Mouse (Mus musculus): ENCODE results near the gene Plgrkt. TPM values are rescaled to one million over a fixed set of nuclear protein-coding genes. Genes with fewer than 3 reads are reported as not detected.

The Plgrkt gene
- polyA plus RNA-seq, 1 experiment from 2014 or later = 83.5 TPM

GRCm38 (mm10) chr19:29354895-29355877 is 12.0 kb downstream of the Plgrkt start:
- peaks cover 56% of the 10 kb centered on the region for H3K36me3 ChIP-seq (ENCODE audit: inconsistent target)
- H3K4me3 ChIP-seq (ENCODE audit: inconsistent target) = peak overlapping the region; percentile 15; the same call in 1 of the 2 replicates
- H3K79me2 ChIP-seq (ENCODE audit: inconsistent target) = peaks cover 5% of the 10 kb centered on the region; the same call in 1 of the 2 replicates
- 5% methylated on average over 19 of the region's 20 CpGs for WGBS (ENCODE audit: missing documents)
- peak overlapping the region; percentile 2; the same call in 1 of the 2 replicates for H3K27ac ChIP-seq

- Histone ChIP-seq H3K79me2 (ENCODE audit: inconsistent target) (no peaks in the 10 kb centered on the region), H3K4me3 (ENCODE audit: inconsistent target) (no peak overlapping the region), H3K36me3 (ENCODE audit: inconsistent target) (peaks cover 43% of the 10 kb centered on the region), H3K27ac (no peak overlapping the region)
- 96% methylated on average over 5 of the region's 5 CpGs for WGBS (ENCODE audit: missing documents)
Measured at GRCm38 (mm10) chr19:29350991-29351390, 16.2 kb downstream of the Plgrkt start.

GRCm38 (mm10) chr19:29345636-29346035 is 21.6 kb downstream of the Plgrkt start:
- WGBS (ENCODE audit: missing documents) = 93% methylated on average over 5 of the region's 6 CpGs
- H3K79me2 ChIP-seq (ENCODE audit: inconsistent target) = no peaks in the 10 kb centered on the region
- H3K36me3 ChIP-seq (ENCODE audit: inconsistent target) = peaks cover 15% of the 10 kb centered on the region

GRCm38 (mm10) chr19:29344868-29345267 is 22.3 kb downstream of the Plgrkt start:
- Histone ChIP-seq H3K79me2 (ENCODE audit: inconsistent target) (no peaks in the 10 kb centered on the region), H3K27ac (no peak overlapping the region), H3K36me3 (ENCODE audit: inconsistent target) (peaks cover 8% of the 10 kb centered on the region), H3K4me3 (ENCODE audit: inconsistent target) (no peak overlapping the region)

More at GRCm38 (mm10) chr19:29345636-29346035, 21.6 kb downstream of the Plgrkt start:
- Histone ChIP-seq H3K4me3 (ENCODE audit: inconsistent target) (no peak overlapping the region), H3K27ac (no peak overlapping the region)

GRCm38 (mm10) chr19:29342281-29342680 is 24.9 kb downstream of the Plgrkt start:
- 95% methylated on average over 6 of the region's 6 CpGs for WGBS (ENCODE audit: missing documents)
- Histone ChIP-seq H3K36me3 (ENCODE audit: inconsistent target) (no peaks in the 10 kb centered on the region), H3K4me3 (ENCODE audit: inconsistent target) (no peak overlapping the region), H3K27ac (no peak overlapping the region), H3K79me2 (ENCODE audit: inconsistent target) (no peaks in the 10 kb centered on the region)

GRCm38 (mm10) chr19:29341029-29341428 is 26.2 kb downstream of the Plgrkt start:
- 47% methylated on average over 4 of the region's 4 CpGs for WGBS (ENCODE audit: missing documents)
- no peaks in the 10 kb centered on the region for H3K36me3 ChIP-seq (ENCODE audit: inconsistent target)
- H3K27ac ChIP-seq = no peak overlapping the region
- no peak overlapping the region for H3K4me3 ChIP-seq (ENCODE audit: inconsistent target)
- no peaks in the 10 kb centered on the region for H3K79me2 ChIP-seq (ENCODE audit: inconsistent target)

GRCm38 (mm10) chr19:29336624-29337023 is 30.6 kb downstream of the Plgrkt start:
- no peak overlapping the region for H3K27ac ChIP-seq
- no peaks in the 10 kb centered on the region for H3K79me2 ChIP-seq (ENCODE audit: inconsistent target)
- WGBS (ENCODE audit: missing documents) = 100% methylated on average over 2 of the region's 2 CpGs
- H3K4me3 ChIP-seq (ENCODE audit: inconsistent target) = no peak overlapping the region
- no peaks in the 10 kb centered on the region for H3K36me3 ChIP-seq (ENCODE audit: inconsistent target)

- WGBS (ENCODE audit: missing documents) = 14% methylated on average over 23 of the region's 23 CpGs
- Histone ChIP-seq H3K4me3 (ENCODE audit: inconsistent target) (no peak within 1 kb of the TSS), H3K79me2 (ENCODE audit: inconsistent target) (no peaks in the 10 kb centered on the region), H3K27ac (no peak within 1 kb of the TSS), H3K36me3 (ENCODE audit: inconsistent target) (no peaks in the 10 kb centered on the region)
Measured at GRCm38 (mm10) chr19:29334068-29334745, 33.0 kb downstream of the Plgrkt start, which contains the start of gene Rln1. Gene Rln1 (minus strand): TSS chr19:29334670.

GRCm38 (mm10) chr19:29326822-29327552 is 40.2 kb downstream of the Plgrkt start:
- Histone ChIP-seq H3K79me2 (ENCODE audit: inconsistent target) (no peaks in the 10 kb centered on the region), H3K4me3 (ENCODE audit: inconsistent target) (no peak overlapping the region), H3K36me3 (ENCODE audit: inconsistent target) (no peaks in the 10 kb centered on the region), H3K27ac (no peak overlapping the region)
- 91% methylated on average over 13 of the region's 13 CpGs for WGBS (ENCODE audit: missing documents)

- WGBS (ENCODE audit: missing documents) = 93% methylated on average over 3 of the region's 4 CpGs
- no peaks in the 10 kb centered on the region for H3K36me3 ChIP-seq (ENCODE audit: inconsistent target)
- H3K79me2 ChIP-seq (ENCODE audit: inconsistent target) = no peaks in the 10 kb centered on the region
- no peak overlapping the region for H3K27ac ChIP-seq
- no peak overlapping the region for H3K4me3 ChIP-seq (ENCODE audit: inconsistent target)
Measured at GRCm38 (mm10) chr19:29326396-29326795, 40.8 kb downstream of the Plgrkt start.

GRCm38 (mm10) chr19:29325852-29326180 is 41.4 kb downstream of the Plgrkt start:
- no peak overlapping the region for H3K4me3 ChIP-seq (ENCODE audit: inconsistent target)
- H3K36me3 ChIP-seq (ENCODE audit: inconsistent target) = no peaks in the 10 kb centered on the region
- WGBS (ENCODE audit: missing documents) = 78% methylated on average over 9 of the region's 9 CpGs
- no peak overlapping the region for H3K27ac ChIP-seq
- H3K79me2 ChIP-seq (ENCODE audit: inconsistent target) = no peaks in the 10 kb centered on the region

GRCm38 (mm10) chr19:29325053-29325851 is 41.9 kb downstream of the Plgrkt start, which contains the start of gene Insl6:
Gene Insl6 (minus strand): TSS chr19:29325356.
- no peak within 1 kb of the TSS for H3K27ac ChIP-seq
- WGBS (ENCODE audit: missing documents) = 11% methylated on average over 17 of the region's 31 CpGs

GRCm38 (mm10) chr19:29323416-29324049 is 43.7 kb downstream of the Plgrkt start:
- H3K79me2 ChIP-seq (ENCODE audit: inconsistent target) = no peaks in the 10 kb centered on the region
- 17% methylated on average over 8 of the region's 8 CpGs for WGBS (ENCODE audit: missing documents)
- no peaks in the 10 kb centered on the region for H3K36me3 ChIP-seq (ENCODE audit: inconsistent target)
- no peak overlapping the region for H3K27ac ChIP-seq
- peak overlapping the region; percentile 42 for H3K4me3 ChIP-seq (ENCODE audit: inconsistent target)

More at GRCm38 (mm10) chr19:29325053-29325851, 41.9 kb downstream of the Plgrkt start, which contains the start of gene Insl6:
- Histone ChIP-seq H3K36me3 (ENCODE audit: inconsistent target) (no peaks in the 10 kb centered on the region), H3K4me3 (ENCODE audit: inconsistent target) (peak within 1 kb of the TSS; percentile 42), H3K79me2 (ENCODE audit: inconsistent target) (no peaks in the 10 kb centered on the region)

Measured in macrophage (primary cell).